Mouse (Mus musculus): Measurements from ENCODE around the gene Trp53rkb. TPM values are rescaled to one million over a fixed set of nuclear protein-coding genes. Genes with fewer than 3 reads are reported as not detected.

Trp53rkb gene
- total and polyA plus RNA-seq, 2 experiments from 2014 or later = 3.9 to 6.2 TPM

DNA sequence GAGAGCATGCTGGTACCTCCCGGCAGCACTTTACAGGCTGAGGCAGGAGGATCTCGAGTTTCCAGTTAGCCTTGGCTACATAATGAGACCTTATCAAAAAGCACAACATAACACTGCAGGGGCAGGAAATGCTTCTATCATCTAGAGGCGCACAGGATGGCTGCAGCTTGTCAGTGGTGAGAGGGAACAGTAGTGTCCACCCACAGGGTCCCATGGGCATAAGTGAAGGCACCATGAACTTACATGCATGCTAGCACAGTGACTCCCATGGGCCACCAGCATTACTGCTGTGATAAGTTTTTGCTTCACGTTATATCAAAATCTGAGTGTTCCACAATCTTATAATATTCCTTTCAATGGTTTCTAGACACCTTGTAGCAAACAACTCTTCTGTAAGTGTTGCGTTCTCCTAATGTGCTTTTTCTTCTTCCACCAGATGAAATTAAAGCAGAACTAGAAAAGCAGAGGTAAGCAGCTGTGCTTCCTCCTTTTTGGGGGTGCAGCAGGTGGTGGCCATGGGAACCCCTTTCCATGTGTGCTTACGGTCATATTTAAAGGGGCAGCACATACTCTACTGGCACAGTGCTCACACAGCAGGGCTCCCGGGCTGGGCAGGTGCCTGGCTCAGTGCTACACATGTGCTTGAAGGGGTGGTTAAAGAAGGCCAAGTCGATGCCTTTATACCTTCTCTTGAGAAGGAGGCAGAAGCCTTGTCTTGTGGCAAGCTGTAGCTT lies 34.3 kb downstream of the Trp53rkb start:
- Histone ChIP-seq H3K4me3 (ENCODE audit: low read depth, low read length) (no peak overlapping the region), H3K4me2 (ENCODE audit: low read depth, low read length) (no peak overlapping the region), H3K36me3 (replicated peaks; ENCODE audit: control insufficient read depth, insufficient read depth, low read length) (peaks cover 24% of the 10 kb centered on the region), H3K27me3 (ENCODE audit: control insufficient read depth, insufficient read depth, low read length) (no peaks in the 10 kb centered on the region), H3K27ac (ENCODE audit: low read depth) (no peak overlapping the region), H3K9ac (replicated peaks; ENCODE audit: low read depth, low read length) (no peak overlapping the region), H3K9me3 (replicated peaks; ENCODE audit: control insufficient read depth, low read length) (no peaks in the 10 kb centered on the region), H3K4me1 (ENCODE audit: control insufficient read depth, insufficient read depth) (peaks cover 12% of the 10 kb centered on the region)
- ATAC-seq (ENCODE audit: insufficient read depth, low read depth) = no peak
- no peak for TF ChIP-seq CTCF (IDR thresholded peaks at IDR 0.05; ENCODE audit: low read depth)
- TF ChIP-seq EP300 (IDR thresholded peaks at IDR 0.05; ENCODE audit: low read depth) = no peak
- no peak for DNase-seq (ENCODE audit: low spot score)
- 76% methylated on average over 8 of the region's 8 CpGs for WGBS

DNA sequence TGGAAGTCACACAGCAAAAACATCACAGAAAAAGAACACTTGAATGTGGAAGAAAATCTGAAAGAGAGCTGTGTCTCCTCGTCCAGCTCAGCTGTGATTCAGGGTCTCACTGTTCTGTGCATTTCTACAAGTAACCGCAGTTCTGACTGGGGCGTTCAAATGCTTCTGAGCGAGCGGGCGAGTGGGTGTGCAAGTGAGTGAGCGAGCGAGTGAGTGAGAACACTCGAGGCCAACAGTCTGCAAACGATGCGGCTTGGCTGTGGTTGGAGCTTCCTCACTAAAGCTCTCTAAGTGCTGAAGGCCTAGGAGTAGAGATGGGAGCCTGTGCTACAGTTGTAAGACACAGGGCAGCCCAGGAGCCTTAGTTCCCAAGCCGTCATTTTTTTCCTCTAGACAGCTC lies 36.0 kb downstream of the Trp53rkb start:
- no peak for ATAC-seq (ENCODE audit: insufficient read depth, low read depth)
- WGBS = 90% methylated on average over 12 of the region's 12 CpGs

GRCm38 (mm10) chr2:166830350-166830749 lies 38.0 kb downstream of the Trp53rkb start:
- H3K4me3 ChIP-seq (ENCODE audit: low read depth, low read length) = no peak overlapping the region
- 89% methylated on average over 5 of the region's 5 CpGs for WGBS
- no peak overlapping the region for H3K9ac ChIP-seq (replicated peaks; ENCODE audit: low read depth, low read length)
- DNase-seq (ENCODE audit: low spot score) (no peak), ATAC-seq (ENCODE audit: insufficient read depth, low read depth) (no peak)
- H3K4me2 ChIP-seq (ENCODE audit: low read depth, low read length) = no peak overlapping the region
- no peaks in the 10 kb centered on the region for H3K4me1 ChIP-seq (ENCODE audit: control insufficient read depth, insufficient read depth)
- H3K36me3 ChIP-seq (replicated peaks; ENCODE audit: control insufficient read depth, insufficient read depth, low read length) = peaks cover 44% of the 10 kb centered on the region
- H3K27ac ChIP-seq (ENCODE audit: low read depth) = no peak overlapping the region
- TF ChIP-seq EP300 (IDR thresholded peaks at IDR 0.05; ENCODE audit: low read depth) (no peak), CTCF (IDR thresholded peaks at IDR 0.05; ENCODE audit: low read depth) (no peak)
- H3K9me3 ChIP-seq (replicated peaks; ENCODE audit: control insufficient read depth, low read length) = no peaks in the 10 kb centered on the region
- no peaks in the 10 kb centered on the region for H3K27me3 ChIP-seq (ENCODE audit: control insufficient read depth, insufficient read depth, low read length)

More for the DNA sequence above, 36.0 kb downstream of the Trp53rkb start:
- Histone ChIP-seq H3K4me2 (ENCODE audit: low read depth, low read length) (no peak overlapping the region), H3K27ac (ENCODE audit: low read depth) (no peak overlapping the region), H3K9me3 (replicated peaks; ENCODE audit: control insufficient read depth, low read length) (no peaks in the 10 kb centered on the region), H3K36me3 (replicated peaks; ENCODE audit: control insufficient read depth, insufficient read depth, low read length) (peaks cover 24% of the 10 kb centered on the region), H3K4me3 (ENCODE audit: low read depth, low read length) (no peak overlapping the region), H3K9ac (replicated peaks; ENCODE audit: low read depth, low read length) (no peak overlapping the region), H3K4me1 (ENCODE audit: control insufficient read depth, insufficient read depth) (no peaks in the 10 kb centered on the region), H3K27me3 (ENCODE audit: control insufficient read depth, insufficient read depth, low read length) (no peaks in the 10 kb centered on the region)
- TF ChIP-seq EP300 (IDR thresholded peaks at IDR 0.05; ENCODE audit: low read depth) (no peak), CTCF (IDR thresholded peaks at IDR 0.05; ENCODE audit: low read depth) (no peak)
- DNase-seq (ENCODE audit: low spot score) = no peak

GRCm38 (mm10) chr2:166834091-166834490 lies 41.8 kb downstream of the Trp53rkb start:
- ATAC-seq (ENCODE audit: insufficient read depth, low read depth) = no peak
- no peak overlapping the region for H3K4me2 ChIP-seq (ENCODE audit: low read depth, low read length)
- H3K36me3 ChIP-seq (replicated peaks; ENCODE audit: control insufficient read depth, insufficient read depth, low read length) = peaks cover 61% of the 10 kb centered on the region
- H3K27me3 ChIP-seq (ENCODE audit: control insufficient read depth, insufficient read depth, low read length) = no peaks in the 10 kb centered on the region
- TF ChIP-seq CTCF (IDR thresholded peaks at IDR 0.05; ENCODE audit: low read depth) (no peak), EP300 (IDR thresholded peaks at IDR 0.05; ENCODE audit: low read depth) (no peak)
- WGBS = 96% methylated on average over 2 of the region's 2 CpGs
- H3K9ac ChIP-seq (replicated peaks; ENCODE audit: low read depth, low read length) = no peak overlapping the region
- DNase-seq (ENCODE audit: low spot score) = no peak
- no peak overlapping the region for H3K4me3 ChIP-seq (ENCODE audit: low read depth, low read length)
- no peaks in the 10 kb centered on the region for H3K4me1 ChIP-seq (ENCODE audit: control insufficient read depth, insufficient read depth)
- no peaks in the 10 kb centered on the region for H3K9me3 ChIP-seq (replicated peaks; ENCODE audit: control insufficient read depth, low read length)
- H3K27ac ChIP-seq (ENCODE audit: low read depth) = no peak overlapping the region

DNA sequence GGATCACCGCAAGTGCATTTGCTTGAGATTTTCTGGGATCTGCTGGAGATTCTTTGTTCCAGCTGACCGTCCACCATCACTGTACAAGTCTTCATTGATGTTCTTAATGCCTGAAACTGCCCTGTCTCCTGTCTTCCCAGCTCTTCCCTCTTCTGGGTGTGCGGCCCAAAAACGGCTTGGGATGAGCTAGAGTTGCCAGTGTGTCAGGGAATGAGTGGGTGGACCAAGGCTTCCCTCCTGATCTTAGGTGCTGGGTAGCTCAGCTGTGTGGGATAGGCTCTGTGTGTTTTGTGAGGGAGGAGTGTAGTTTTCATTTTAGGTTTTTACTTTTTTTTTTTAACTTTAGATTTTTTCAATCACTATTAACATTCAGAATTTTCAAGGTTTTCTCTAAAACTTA lies 42.5 kb downstream of the Trp53rkb start:
- Histone ChIP-seq H3K4me2 (ENCODE audit: low read depth, low read length) (no peak overlapping the region), H3K9me3 (replicated peaks; ENCODE audit: control insufficient read depth, low read length) (no peaks in the 10 kb centered on the region), H3K36me3 (replicated peaks; ENCODE audit: control insufficient read depth, insufficient read depth, low read length) (peaks cover 59% of the 10 kb centered on the region), H3K27me3 (ENCODE audit: control insufficient read depth, insufficient read depth, low read length) (no peaks in the 10 kb centered on the region), H3K4me3 (ENCODE audit: low read depth, low read length) (no peak overlapping the region), H3K4me1 (ENCODE audit: control insufficient read depth, insufficient read depth) (no peaks in the 10 kb centered on the region), H3K27ac (ENCODE audit: low read depth) (no peak overlapping the region), H3K9ac (replicated peaks; ENCODE audit: low read depth, low read length) (no peak overlapping the region)
- WGBS = 94% methylated on average over 4 of the region's 4 CpGs
- DNase-seq (ENCODE audit: low spot score) (no peak), ATAC-seq (ENCODE audit: insufficient read depth, low read depth) (no peak)
- TF ChIP-seq EP300 (IDR thresholded peaks at IDR 0.05; ENCODE audit: low read depth) (no peak), CTCF (IDR thresholded peaks at IDR 0.05; ENCODE audit: low read depth) (no peak)

GRCm38 (mm10) chr2:166835581-166835980 lies 43.2 kb downstream of the Trp53rkb start:
- no peak for DNase-seq (ENCODE audit: low spot score)

More at GRCm38 (mm10) chr2:166835581-166835980, 43.2 kb downstream of the Trp53rkb start:
- Histone ChIP-seq H3K9me3 (replicated peaks; ENCODE audit: control insufficient read depth, low read length) (no peaks in the 10 kb centered on the region), H3K4me3 (ENCODE audit: low read depth, low read length) (no peak overlapping the region), H3K4me2 (ENCODE audit: low read depth, low read length) (no peak overlapping the region), H3K4me1 (ENCODE audit: control insufficient read depth, insufficient read depth) (no peaks in the 10 kb centered on the region), H3K27ac (ENCODE audit: low read depth) (no peak overlapping the region), H3K36me3 (replicated peaks; ENCODE audit: control insufficient read depth, insufficient read depth, low read length) (peaks cover 63% of the 10 kb centered on the region), H3K27me3 (ENCODE audit: control insufficient read depth, insufficient read depth, low read length) (no peaks in the 10 kb centered on the region), H3K9ac (replicated peaks; ENCODE audit: low read depth, low read length) (no peak overlapping the region)
- no peak for ATAC-seq (ENCODE audit: insufficient read depth, low read depth)
- no peak for TF ChIP-seq CTCF (IDR thresholded peaks at IDR 0.05; ENCODE audit: low read depth)
- TF ChIP-seq EP300 (IDR thresholded peaks at IDR 0.05; ENCODE audit: low read depth) = no peak
- WGBS = 57% methylated on average over 5 of the region's 5 CpGs
